Mouse (Mus musculus): ENCODE measurements around the gene Fezf1.

DNA sequence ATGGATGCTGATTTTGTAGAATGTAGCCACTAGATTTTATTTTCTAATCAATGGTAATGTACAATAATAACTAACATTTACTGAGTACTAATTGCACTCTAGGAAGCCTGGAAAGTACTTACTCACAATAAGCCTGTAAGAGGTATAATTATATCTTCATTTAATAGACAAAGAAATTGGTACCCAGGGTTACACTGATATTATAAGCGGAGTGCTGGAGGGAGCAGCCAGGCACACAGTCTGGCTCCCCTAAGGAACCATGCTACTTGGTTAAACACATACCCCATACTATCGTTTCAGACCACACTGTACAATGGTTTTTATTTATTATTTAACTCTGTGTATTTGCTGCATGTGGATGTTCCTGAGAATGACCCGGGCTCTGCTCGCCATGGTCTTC is 46.5 kb upstream of the Fezf1 start:
- no peak for TF ChIP-seq CTCF (IDR thresholded peaks at IDR 0.05; ENCODE audit: borderline replicate concordance, insufficient read depth, low read length)
- no peak for TF ChIP-seq POLR2A (IDR thresholded peaks at IDR 0.05; ENCODE audit: low read depth, low read length)

Measured in embryonic fibroblast, embryonic 13.5 days (primary cell).